In genomic region chr2:17860922-17861559, GRCm38 (mm10) we compare ENCODE assay signal across 13 mouse cellular contexts.
DNase-seq lines count a peak whose midpoint lies in the region; ATAC-seq and TF ChIP-seq lines count a peak whose summit lies in the region.
"Had no signal": no experiment of that assay in that cellular context is flagged by ENCODE, and none has a peak within 500 bp of the region (broad histone marks: within the 10 kb centered on the region; RNA-seq: fewer than 3 reads in every experiment).

No protein-coding gene starts in this region.

- DNase-seq in kidney, postnatal 0 days (ENCODE audit: low spot score), result no peak
- DNase-seq in kidney, postnatal 4 days, result no peak
- no peak for DNase-seq in right cerebral cortex, postnatal 25 days
- DNase-seq: adrenal gland, postnatal 14 days; cerebellum, postnatal 36 days; gastrocnemius, adult 2 months; kidney, postnatal 25 days had no signal

- H3K36me3 ChIP-seq in kidney, postnatal 0 days (ENCODE audit: insufficient read depth, low read length), result no peaks in the 10 kb centered on the region
- H3K36me3 ChIP-seq in embryonic facial prominence, embryonic 13.5 days, result no peaks in the 10 kb centered on the region
- H3K36me3 ChIP-seq in forebrain, embryonic 16.5 days (ENCODE audit: control insufficient read depth, insufficient read depth), result no peaks in the 10 kb centered on the region
- no peaks in the 10 kb centered on the region for H3K36me3 ChIP-seq in midbrain, embryonic 15.5 days (replicated peaks)
- H3K36me3 ChIP-seq: G1E; liver, embryonic 12.5 days had no signal

- 37% methylated on average over 4 of the region's 4 CpGs for WGBS in kidney, postnatal 0 days
- 33% methylated on average over 4 of the region's 4 CpGs for WGBS in embryonic facial prominence, embryonic 13.5 days
- WGBS in forebrain, embryonic 16.5 days, result 23% methylated on average over 4 of the region's 4 CpGs
- 46% methylated on average over 4 of the region's 4 CpGs for WGBS in midbrain, embryonic 15.5 days

- peak overlapping the region; percentile 36 for H3K4me2 ChIP-seq in kidney, postnatal 0 days (ENCODE audit: low read length)
- H3K4me2 ChIP-seq in embryonic facial prominence, embryonic 13.5 days, result peak overlapping the region; percentile 49
- peak overlapping the region; percentile 48 for H3K4me2 ChIP-seq in forebrain, embryonic 16.5 days (ENCODE audit: low read length)
- peak overlapping the region; percentile 45 for H3K4me2 ChIP-seq in midbrain, embryonic 15.5 days

- H3K27me3 ChIP-seq in kidney, postnatal 0 days (ENCODE audit: insufficient read depth, low read length), result no peaks in the 10 kb centered on the region
- no peaks in the 10 kb centered on the region for H3K27me3 ChIP-seq in embryonic facial prominence, embryonic 13.5 days
- no peaks in the 10 kb centered on the region for H3K27me3 ChIP-seq in forebrain, embryonic 16.5 days (replicated peaks; ENCODE audit: control insufficient read depth, insufficient read depth, low read length)
- no peaks in the 10 kb centered on the region for H3K27me3 ChIP-seq in midbrain, embryonic 15.5 days (replicated peaks)
- H3K27me3 ChIP-seq: liver, embryonic 12.5 days had no signal

- no peaks in the 10 kb centered on the region for H3K9me3 ChIP-seq in kidney, postnatal 0 days (replicated peaks; ENCODE audit: low read length)
- no peaks in the 10 kb centered on the region for H3K9me3 ChIP-seq in embryonic facial prominence, embryonic 13.5 days
- H3K9me3 ChIP-seq in forebrain, embryonic 16.5 days (ENCODE audit: control insufficient read depth, low read length), result no peaks in the 10 kb centered on the region
- H3K9me3 ChIP-seq in midbrain, embryonic 15.5 days, result no peaks in the 10 kb centered on the region
- H3K9me3 ChIP-seq: G1E; liver, embryonic 12.5 days had no signal

- TF ChIP-seq CTCF in kidney, postnatal 0 days (IDR thresholded peaks at IDR 0.05; ENCODE audit: low read depth), result no peak

- no peak overlapping the region for H3K9ac ChIP-seq in kidney, postnatal 0 days (ENCODE audit: low read depth, low read length)
- H3K9ac ChIP-seq in embryonic facial prominence, embryonic 13.5 days, result no peak overlapping the region
- no peak overlapping the region for H3K9ac ChIP-seq in forebrain, embryonic 16.5 days (replicated peaks; ENCODE audit: low read depth, low read length)
- no peak overlapping the region for H3K9ac ChIP-seq in midbrain, embryonic 15.5 days
- H3K9ac ChIP-seq: liver, embryonic 12.5 days had no signal

- H3K27ac ChIP-seq in kidney, postnatal 0 days, result no peak overlapping the region
- H3K27ac ChIP-seq in embryonic facial prominence, embryonic 13.5 days, result no peak overlapping the region
- no peak overlapping the region for H3K27ac ChIP-seq in forebrain, embryonic 16.5 days (ENCODE audit: low read length)
- no peak overlapping the region for H3K27ac ChIP-seq in midbrain, embryonic 15.5 days
- H3K27ac ChIP-seq: gastrocnemius, adult 2 months; liver, embryonic 12.5 days had no signal

- H3K4me3 ChIP-seq in kidney, postnatal 0 days (replicated peaks; ENCODE audit: low read depth, low read length), result no peak overlapping the region
- no peak overlapping the region for H3K4me3 ChIP-seq in embryonic facial prominence, embryonic 13.5 days
- H3K4me3 ChIP-seq in forebrain, embryonic 16.5 days (replicated peaks; ENCODE audit: low read length), result no peak overlapping the region
- H3K4me3 ChIP-seq in midbrain, embryonic 15.5 days, result peak overlapping the region; percentile 29; the same call in 1 of the 2 replicates
- H3K4me3 ChIP-seq: gastrocnemius, adult 2 months; liver, embryonic 12.5 days had no signal

- no peak for ATAC-seq in kidney, postnatal 0 days (replicated peaks; ENCODE audit: low FRiP score, low read depth)
- ATAC-seq in embryonic facial prominence, embryonic 13.5 days (ENCODE audit: insufficient number of reproducible peaks, insufficient read depth, low FRiP score, low TSS enrichment, low read depth), result no peak
- no peak for ATAC-seq in forebrain, embryonic 16.5 days
- peak; percentile 25; the same call in 1 of the 2 replicates for ATAC-seq in midbrain, embryonic 15.5 days (replicated peaks)
- ATAC-seq in inflammation-experienced regulatory T-cells, adult 6 months, result no peak
- ATAC-seq: liver, embryonic 12.5 days had no signal

- peaks cover 15% of the 10 kb centered on the region for H3K4me1 ChIP-seq in kidney, postnatal 0 days (replicated peaks; ENCODE audit: insufficient read depth, low read length)
- peaks cover 21% of the 10 kb centered on the region for H3K4me1 ChIP-seq in embryonic facial prominence, embryonic 13.5 days
- H3K4me1 ChIP-seq in forebrain, embryonic 16.5 days (replicated peaks; ENCODE audit: control insufficient read depth, insufficient read depth, low read length), result peaks cover 14% of the 10 kb centered on the region
- peaks cover 15% of the 10 kb centered on the region for H3K4me1 ChIP-seq in midbrain, embryonic 15.5 days
- H3K4me1 ChIP-seq: liver, embryonic 12.5 days had no signal
